ENCODE assay signal across 8 mouse cellular contexts in genomic region chr8:69625095-69625789, GRCm38 (mm10). TPM values are rescaled to one million over a fixed set of nuclear protein-coding genes. Genes with fewer than 3 reads are reported as not detected.
DNase-seq lines count a peak whose midpoint lies in the region; ATAC-seq lines count a peak whose summit lies in the region.

TSS of gene Zfp868 (minus strand) at chr8:69625548.

- H3K4me3 ChIP-seq in hindbrain, embryonic 15.5 days: peak within 1 kb of the TSS; percentile 85

- peak; percentile 100 for ATAC-seq in hindbrain, embryonic 15.5 days (ENCODE audit: low FRiP score, low read depth)

- peak within 1 kb of the TSS; percentile 100 for H3K27ac ChIP-seq in hindbrain, embryonic 15.5 days (replicated peaks)

- no peaks in the 10 kb centered on the region for H3K27me3 ChIP-seq in hindbrain, embryonic 15.5 days

- no peaks in the 10 kb centered on the region for H3K9me3 ChIP-seq in hindbrain, embryonic 15.5 days

- WGBS in hindbrain, embryonic 15.5 days: under 1% methylated on average over 41 of the region's 41 CpGs

- H3K9ac ChIP-seq in hindbrain, embryonic 15.5 days: peak within 1 kb of the TSS; percentile 82

- H3K36me3 ChIP-seq in hindbrain, embryonic 15.5 days: no peaks in the 10 kb centered on the region

- peak; percentile 99 for DNase-seq in T-cell, adult 2 months (ENCODE audit: low spot score)
- DNase-seq in cerebellum, postnatal 36 days: peak; percentile 98 to 99
- DNase-seq in frontal cortex, postnatal 36 days (ENCODE audit: low spot score in 2 of 2): peak; percentile 97
- peak; percentile 95 for DNase-seq in left cerebral cortex, adult 11 months (ENCODE audit: low spot score)
- DNase-seq in lung, postnatal 4 days: peak; percentile 98 to 99
- peak; percentile 94 for DNase-seq in retina, postnatal 7 days (ENCODE audit: low read depth, low spot score)
- peak; percentile 99 for DNase-seq in urinary bladder, adult 2 months (ENCODE audit: low spot score)

- H3K4me1 ChIP-seq in hindbrain, embryonic 15.5 days (replicated peaks): peaks cover 14% of the 10 kb centered on the region

- H3K4me2 ChIP-seq in hindbrain, embryonic 15.5 days: peak within 1 kb of the TSS; percentile 58

RNA-seq across cellular contexts. Expression of gene Zfp868, which starts in this region (rescaled TPM):
- 33.9 and 36.0 TPM in 2 replicates for polyA plus RNA-seq in hindbrain, embryonic 15.5 days (2015; fragmentation: Nextera tagmentation; extraction: Ambion mirVana)
- 11.5 and 11.7 TPM in 2 replicates for polyA plus RNA-seq in urinary bladder, adult 2 months (2012; rRNA removed)

Comparison
In these comparisons a context has a peak if more than half of its experiments do, and no peak if none do; other contexts are left out.
1. Peak in every context shown above with its lines: DNase-seq, ATAC-seq, H3K4me3 ChIP-seq and H3K27ac ChIP-seq.